Mouse (Mus musculus): Measurements from ENCODE around the gene Crp.

Gene Crp

DNA sequence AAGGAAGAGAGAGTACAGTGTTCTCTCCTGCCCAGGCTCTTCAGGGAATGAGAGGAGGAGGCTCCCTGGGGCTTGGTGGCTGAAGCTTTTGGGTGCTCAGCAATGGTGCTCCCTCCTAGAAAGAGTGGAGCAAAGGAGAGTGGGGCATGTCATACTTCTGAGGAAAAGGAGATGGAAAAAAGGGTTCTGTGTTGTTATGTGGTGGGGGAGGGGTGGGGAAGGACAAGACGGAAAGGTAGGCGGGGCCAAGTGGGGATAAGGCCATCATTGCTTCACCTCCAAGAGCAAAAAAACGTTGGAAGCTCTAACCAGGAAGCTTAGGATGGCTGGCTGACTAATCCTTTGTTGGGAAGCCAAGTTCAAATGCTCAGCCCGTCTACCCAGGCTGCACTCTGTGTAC lies 14.1 kb downstream of the Crp start:
- no peak for DNase-seq (ENCODE audit: low read depth, low spot score)

DNA sequence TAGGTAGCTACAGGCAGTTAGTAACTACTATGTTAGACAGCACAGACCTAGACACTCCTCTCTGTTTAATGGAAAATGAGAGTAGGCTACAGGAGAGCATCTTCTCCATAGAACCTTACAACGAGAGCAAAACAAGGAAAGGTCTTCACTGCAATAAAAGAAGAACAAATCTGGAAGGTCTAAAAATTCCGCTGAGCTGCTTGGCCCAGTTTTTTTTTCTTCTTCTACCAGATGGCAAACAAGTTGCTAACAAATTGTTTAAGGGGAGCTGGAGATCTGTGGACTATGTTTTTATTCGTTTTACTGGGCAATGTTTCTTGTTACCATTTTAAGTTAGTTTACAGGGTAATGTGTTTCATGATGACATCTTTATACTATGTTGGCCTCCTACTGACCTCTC lies 53.4 kb downstream of the Crp start:
- DNase-seq (ENCODE audit: low read depth, low spot score): peak; percentile 74

DNA sequence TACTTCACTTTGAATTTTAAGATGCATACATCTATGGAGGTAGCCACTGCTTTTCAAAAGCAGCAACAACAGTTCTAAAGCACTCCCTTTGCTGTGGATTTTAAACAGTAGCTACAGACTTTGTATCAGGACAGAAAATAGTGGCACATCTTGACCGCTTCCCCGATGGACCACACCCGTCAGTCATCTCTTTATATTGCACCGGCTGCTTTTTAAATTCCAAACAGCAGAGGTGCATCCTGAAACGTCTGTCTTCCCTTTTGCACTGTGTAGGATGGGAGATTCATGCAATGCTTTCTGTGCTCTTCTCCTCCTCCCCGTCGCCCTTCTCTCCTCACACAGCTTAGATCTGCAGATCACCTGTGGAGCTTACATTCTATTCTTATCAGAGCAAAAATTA lies 57.3 kb downstream of the Crp start:
- no peak for DNase-seq (ENCODE audit: low read depth, low spot score)

DNA sequence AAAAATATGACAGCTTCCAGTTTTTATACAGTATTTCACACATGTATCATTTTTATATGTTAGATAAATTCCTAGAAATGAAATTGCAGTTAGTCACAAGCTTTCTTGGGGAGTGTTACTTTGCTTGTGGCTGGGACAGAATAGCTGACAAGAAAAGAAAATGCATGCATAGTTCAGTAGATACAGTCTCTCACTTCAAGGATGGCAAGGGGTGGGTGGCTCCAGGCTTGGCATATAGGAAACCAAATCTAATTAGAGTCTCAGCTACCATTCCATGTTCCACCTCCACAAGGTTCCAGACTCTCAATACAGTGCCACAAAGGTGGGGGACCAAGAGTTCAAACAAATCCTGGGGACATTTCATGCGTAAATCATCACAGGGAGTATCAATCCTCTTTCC lies 61.7 kb downstream of the Crp start:
- peak; percentile 36 for DNase-seq (ENCODE audit: low read depth, low spot score)

DNA sequence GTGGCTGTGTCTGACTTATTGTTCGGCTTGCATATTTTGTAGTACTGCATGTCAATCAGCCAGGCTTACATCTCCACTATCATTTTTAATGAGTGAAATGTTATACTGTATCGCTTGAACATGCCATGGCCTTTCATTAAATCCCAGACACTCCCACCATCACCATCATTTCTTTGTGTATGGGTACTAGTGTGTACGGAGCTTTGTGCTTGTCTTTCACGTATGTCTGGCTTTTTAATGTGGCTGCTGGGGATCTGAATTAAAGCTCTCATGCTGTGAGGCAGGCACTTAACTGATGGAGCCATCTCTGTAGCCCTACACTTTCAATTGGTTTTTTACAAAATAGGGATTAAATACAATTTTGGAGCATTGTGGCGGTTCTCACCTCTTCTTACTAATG lies 81.3 kb downstream of the Crp start:
- no peak for DNase-seq (ENCODE audit: low read depth, low spot score)

DNA sequence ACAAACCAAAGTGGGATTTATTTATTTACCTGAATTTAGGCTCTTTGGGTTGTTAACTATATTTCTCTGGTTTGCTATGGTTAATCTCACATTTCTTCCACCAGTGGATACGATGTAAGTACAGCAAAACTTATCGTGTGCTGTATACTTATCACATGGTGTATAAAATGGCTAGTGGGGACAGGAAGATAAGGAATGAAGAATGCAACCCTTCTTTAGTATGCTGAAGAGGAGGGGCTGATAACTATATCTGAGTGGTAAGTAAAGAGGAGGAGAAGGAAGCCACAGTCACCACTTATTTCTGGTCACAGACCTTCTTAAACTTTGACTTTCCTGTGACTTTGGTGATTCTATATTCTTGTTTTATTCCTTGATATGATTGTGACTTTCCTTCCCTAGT lies 87.5 kb downstream of the Crp start:
- DNase-seq (ENCODE audit: low read depth, low spot score): no peak

- DNase-seq (ENCODE audit: low read depth, low spot score): no peak
These were observed 88.0 kb downstream of the Crp start for GRCm38 (mm10) chr1:172785886-172786285.

DNA sequence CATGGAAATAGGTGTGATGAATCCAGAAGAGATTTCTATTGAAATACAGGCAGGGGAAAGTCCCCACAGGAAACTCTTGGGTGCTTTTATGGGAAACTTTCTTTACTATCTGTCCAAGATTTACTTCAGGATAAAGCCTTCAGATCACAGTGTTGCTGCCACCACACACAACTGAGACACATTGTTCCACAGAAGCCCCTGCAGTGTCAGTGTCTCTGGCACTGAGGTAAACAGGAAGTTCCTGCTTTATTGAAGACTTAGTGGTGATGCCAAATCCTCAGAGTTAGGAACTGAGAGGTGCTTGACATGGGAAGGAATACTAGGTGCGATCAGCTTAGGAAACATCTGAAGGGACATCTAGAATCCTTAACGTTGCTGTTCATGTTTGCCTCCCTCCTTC lies 131.1 kb downstream of the Crp start:
- no peak for DNase-seq (ENCODE audit: low read depth, low spot score)

- no peak for DNase-seq (ENCODE audit: low read depth, low spot score)
These were observed 149.3 kb downstream of the Crp start for GRCm38 (mm10) chr1:172847044-172847761.

- DNase-seq (ENCODE audit: low read depth, low spot score): no peak
These were observed 150.3 kb downstream of the Crp start for GRCm38 (mm10) chr1:172848171-172848570.

- DNase-seq (ENCODE audit: low read depth, low spot score): no peak
These were observed 177.4 kb downstream of the Crp start for GRCm38 (mm10) chr1:172875265-172875664.

DNA sequence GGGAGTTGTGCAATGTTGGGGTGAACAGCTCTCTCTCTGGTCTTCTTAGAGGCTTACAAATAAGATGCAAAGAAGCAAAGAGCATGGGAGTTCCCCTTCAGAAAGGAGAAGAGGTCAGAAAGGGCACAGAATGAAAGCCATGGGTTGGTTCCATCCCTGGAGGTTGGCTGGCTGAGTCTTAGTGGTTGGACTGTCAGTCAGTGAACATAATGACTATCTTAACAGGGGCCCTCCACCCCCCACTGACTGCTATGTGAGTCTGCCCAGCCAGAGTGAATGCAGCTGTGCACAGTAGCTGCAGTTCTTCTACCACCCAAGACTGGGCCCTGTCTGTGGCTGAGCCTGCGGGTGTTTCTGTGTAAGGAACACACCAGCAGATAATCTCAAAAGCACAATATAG lies 178.8 kb downstream of the Crp start:
- no peak for DNase-seq (ENCODE audit: low read depth, low spot score)
